Mouse (Mus musculus) embryonic facial prominence, embryonic 11.5 days (tissue): ENCODE data around the gene Ccdc177. TPM values are rescaled to one million over a fixed set of nuclear protein-coding genes. Genes with fewer than 3 reads are reported as not detected.

Experiments
- polyA plus RNA-seq: library from polyadenylated mRNA; unstranded; fragments of >200 nt; fragmentation: Nextera tagmentation; extraction: Ambion mirVana; gene quantifications from 2 replicates; pipeline ENCODE4 v1.2.1, GENCODE M21; 2014

Ccdc177 gene
- polyA plus RNA-seq, 1 experiment from 2014 or later = 1.3 TPM

Other genes starting within 250 kb of the Ccdc177 start
- 6.9 and 7.0 TPM in 2 replicates for gene Galnt16, start 242.4 kb downstream of the Ccdc177 start, polyA plus RNA-seq
- 24.0 and 26.6 TPM in 2 replicates for gene Slc39a9, start 116.8 kb downstream of the Ccdc177 start, polyA plus RNA-seq
- gene Erh, start 116.3 kb downstream of the Ccdc177 start, polyA plus RNA-seq = 328 and 341 TPM in 2 replicates
- gene Plekhd1, start 68.1 kb downstream of the Ccdc177 start, polyA plus RNA-seq = 0.67 and 1.8 TPM in 2 replicates
- gene Susd6, start 29.8 kb upstream of the Ccdc177 start, polyA plus RNA-seq = 13.8 and 14.9 TPM in 2 replicates
- gene Srsf5, start 184.8 kb upstream of the Ccdc177 start, polyA plus RNA-seq = 456 and 458 TPM in 2 replicates
- 0.20 TPM in 1 of 2 replicates, not detected in the other for gene Slc10a1, start 208.0 kb upstream of the Ccdc177 start, polyA plus RNA-seq